Comparison of ENCODE assay signal across 8 mouse cellular contexts in the genomic region with DNA sequence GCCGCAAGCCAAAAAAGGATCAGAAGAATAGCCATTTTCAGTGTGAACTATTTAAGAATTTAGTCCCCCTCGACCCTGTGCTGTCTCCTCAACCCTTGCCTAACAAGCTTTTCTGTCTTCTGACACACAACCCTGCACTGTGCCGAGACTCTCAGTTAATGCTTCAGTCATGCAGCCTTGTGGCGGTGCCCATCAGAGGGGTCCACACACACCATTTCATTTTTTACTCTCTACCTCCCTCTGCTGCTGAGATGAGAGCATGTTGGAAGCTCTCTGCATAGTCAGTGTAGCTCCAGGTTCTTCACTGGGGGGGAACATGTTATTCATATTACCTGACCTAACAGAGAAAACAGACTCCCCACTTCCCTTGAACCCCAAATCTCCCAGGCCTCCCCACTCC. TPM values are rescaled to one million over a fixed set of nuclear protein-coding genes. Genes with fewer than 3 reads are reported as not detected.
A peak's percentile ranks its signal among the peaks of the same experiment; 100 is the strongest.
DNase-seq lines count a peak whose midpoint lies in the region; ATAC-seq and TF ChIP-seq lines count a peak whose summit lies in the region.

No protein-coding gene starts in this region.

- no peak overlapping the region for H3K4me2 ChIP-seq in forebrain, embryonic 11.5 days (ENCODE audit: low read depth, low read length, severe bottlenecking)
- H3K4me2 ChIP-seq in midbrain, embryonic 11.5 days: no peak overlapping the region
- H3K4me2 ChIP-seq in hindbrain, postnatal 0 days (ENCODE audit: low read depth, low read length): no peak overlapping the region
- no peak overlapping the region for H3K4me2 ChIP-seq in stomach, postnatal 0 days (replicated peaks; ENCODE audit: low read depth)

- no peak overlapping the region for H3K9ac ChIP-seq in forebrain, embryonic 11.5 days (ENCODE audit: low read length)
- H3K9ac ChIP-seq in midbrain, embryonic 11.5 days (ENCODE audit: low read length): no peak overlapping the region
- H3K9ac ChIP-seq in hindbrain, postnatal 0 days (replicated peaks; ENCODE audit: low read length): no peak overlapping the region
- H3K9ac ChIP-seq in stomach, postnatal 0 days (ENCODE audit: low read length): no peak overlapping the region

- H3K27ac ChIP-seq in forebrain, embryonic 11.5 days (ENCODE audit: low read depth, low read length): no peak overlapping the region
- H3K27ac ChIP-seq in forebrain, embryonic 10.5 days: no peak overlapping the region
- H3K27ac ChIP-seq in midbrain, embryonic 11.5 days (ENCODE audit: low read depth, low read length): no peak overlapping the region
- H3K27ac ChIP-seq in midbrain, embryonic 10.5 days (replicated peaks): no peak overlapping the region
- H3K27ac ChIP-seq in hindbrain, postnatal 0 days: no peak overlapping the region
- H3K27ac ChIP-seq in stomach, postnatal 0 days (replicated peaks): no peak overlapping the region

- peak; percentile 57 for DNase-seq in forebrain, embryonic 11.5 days (ENCODE audit: low spot score)
- DNase-seq in forebrain, embryonic 10.5 days (ENCODE audit: extremely low spot score, low spot score): no peak
- peak; percentile 85 for DNase-seq in midbrain, embryonic 11.5 days (ENCODE audit: low spot score, missing footprints)
- DNase-seq in midbrain, embryonic 10.5 days (ENCODE audit: low spot score): no peak
- DNase-seq in hindbrain, postnatal 0 days (ENCODE audit: low spot score): peak; percentile 74
- no peak for DNase-seq in stomach, postnatal 0 days (ENCODE audit: low spot score)
- DNase-seq in gastrocnemius, postnatal 10 days: no peak

- 58% methylated on average over 4 of the region's 4 CpGs for WGBS in forebrain, embryonic 11.5 days
- 63% methylated on average over 4 of the region's 4 CpGs for WGBS in forebrain, embryonic 10.5 days
- WGBS in midbrain, embryonic 11.5 days: 54% methylated on average over 4 of the region's 4 CpGs
- 70% methylated on average over 4 of the region's 4 CpGs for WGBS in midbrain, embryonic 10.5 days
- WGBS in hindbrain, postnatal 0 days: 43% methylated on average over 4 of the region's 4 CpGs
- WGBS in stomach, postnatal 0 days: 57% methylated on average over 4 of the region's 4 CpGs

- H3K4me3 ChIP-seq in forebrain, embryonic 11.5 days (ENCODE audit: low read depth, low read length): no peak overlapping the region
- H3K4me3 ChIP-seq in forebrain, embryonic 10.5 days: no peak overlapping the region
- no peak overlapping the region for H3K4me3 ChIP-seq in midbrain, embryonic 11.5 days (ENCODE audit: low read depth, low read length)
- H3K4me3 ChIP-seq in midbrain, embryonic 10.5 days: no peak overlapping the region
- no peak overlapping the region for H3K4me3 ChIP-seq in hindbrain, postnatal 0 days (ENCODE audit: low read length)
- H3K4me3 ChIP-seq in stomach, postnatal 0 days (ENCODE audit: low read depth, low read length): no peak overlapping the region

- H3K4me1 ChIP-seq in forebrain, embryonic 11.5 days (replicated peaks; ENCODE audit: control insufficient read depth, insufficient read depth, low read length): peaks cover 15% of the 10 kb centered on the region
- peaks cover 57% of the 10 kb centered on the region for H3K4me1 ChIP-seq in forebrain, embryonic 10.5 days
- peaks cover 36% of the 10 kb centered on the region for H3K4me1 ChIP-seq in midbrain, embryonic 11.5 days (ENCODE audit: control insufficient read depth, insufficient read depth, low read length)
- peaks cover 49% of the 10 kb centered on the region for H3K4me1 ChIP-seq in midbrain, embryonic 10.5 days
- H3K4me1 ChIP-seq in hindbrain, postnatal 0 days (ENCODE audit: insufficient read depth, low read length): peaks cover 25% of the 10 kb centered on the region
- no peaks in the 10 kb centered on the region for H3K4me1 ChIP-seq in stomach, postnatal 0 days (replicated peaks; ENCODE audit: control insufficient read depth, insufficient read depth)

- H3K27me3 ChIP-seq in forebrain, embryonic 11.5 days (ENCODE audit: control insufficient read depth, insufficient read depth, low read length): no peaks in the 10 kb centered on the region; the same call in 1 of the 2 replicates
- peaks cover 46% of the 10 kb centered on the region for H3K27me3 ChIP-seq in forebrain, embryonic 10.5 days (ENCODE audit: poor library complexity, severe bottlenecking)
- no peaks in the 10 kb centered on the region; the same call in 1 of the 2 replicates for H3K27me3 ChIP-seq in midbrain, embryonic 11.5 days (ENCODE audit: control insufficient read depth, insufficient read depth, low read length)
- H3K27me3 ChIP-seq in midbrain, embryonic 10.5 days (ENCODE audit: low read depth, poor library complexity, severe bottlenecking): peaks cover 23% of the 10 kb centered on the region
- no peaks in the 10 kb centered on the region for H3K27me3 ChIP-seq in hindbrain, postnatal 0 days (ENCODE audit: insufficient read depth, low read length)
- H3K27me3 ChIP-seq in stomach, postnatal 0 days (ENCODE audit: control insufficient read depth, insufficient read depth, low read length): no peaks in the 10 kb centered on the region

- no peaks in the 10 kb centered on the region for H3K36me3 ChIP-seq in forebrain, embryonic 11.5 days (ENCODE audit: control insufficient read depth, insufficient read depth, low read length)
- H3K36me3 ChIP-seq in forebrain, embryonic 10.5 days (replicated peaks): peaks cover 17% of the 10 kb centered on the region
- H3K36me3 ChIP-seq in midbrain, embryonic 11.5 days (ENCODE audit: control insufficient read depth, insufficient read depth, low read length): no peaks in the 10 kb centered on the region
- H3K36me3 ChIP-seq in midbrain, embryonic 10.5 days: peaks cover 22% of the 10 kb centered on the region
- H3K36me3 ChIP-seq in hindbrain, postnatal 0 days (ENCODE audit: insufficient read depth, low read length): no peaks in the 10 kb centered on the region
- H3K36me3 ChIP-seq in stomach, postnatal 0 days (ENCODE audit: control insufficient read depth, insufficient read depth, low read length): no peaks in the 10 kb centered on the region

- TF ChIP-seq EP300 in stomach, postnatal 0 days (optimal IDR thresholded peaks at IDR 0.05): no peak

- no peaks in the 10 kb centered on the region for H3K9me3 ChIP-seq in forebrain, embryonic 11.5 days (ENCODE audit: control insufficient read depth, low read length)
- no peaks in the 10 kb centered on the region for H3K9me3 ChIP-seq in forebrain, embryonic 10.5 days
- no peaks in the 10 kb centered on the region for H3K9me3 ChIP-seq in midbrain, embryonic 11.5 days (ENCODE audit: control insufficient read depth, low read length)
- H3K9me3 ChIP-seq in midbrain, embryonic 10.5 days (replicated peaks): no peaks in the 10 kb centered on the region
- H3K9me3 ChIP-seq in hindbrain, postnatal 0 days (ENCODE audit: low read length): no peaks in the 10 kb centered on the region
- H3K9me3 ChIP-seq in stomach, postnatal 0 days (ENCODE audit: control insufficient read depth, low read length): no peaks in the 10 kb centered on the region

- ATAC-seq in forebrain, embryonic 11.5 days (replicated peaks; ENCODE audit: low FRiP score): peak; percentile 40; the same call in 1 of the 2 replicates
- ATAC-seq in midbrain, embryonic 11.5 days (ENCODE audit: low FRiP score): peak; percentile 33; the same call in 1 of the 2 replicates
- ATAC-seq in hindbrain, postnatal 0 days: peak; percentile 69
- ATAC-seq in stomach, postnatal 0 days (ENCODE audit: low FRiP score, low TSS enrichment): no peak
- ATAC-seq in erythroblast, adult 5-6 weeks (replicated peaks; ENCODE audit: low FRiP score, poor library complexity, severe bottlenecking): no peak

- TF ChIP-seq CTCF in hindbrain, postnatal 0 days (IDR thresholded peaks at IDR 0.05; ENCODE audit: low read depth): peak; percentile 74
- TF ChIP-seq CTCF in stomach, postnatal 0 days (IDR thresholded peaks at IDR 0.05; ENCODE audit: low read depth): peak; percentile 70

RNA-seq across cellular contexts. Expression of gene Lrrc8c, which starts 27.8 kb away (rescaled TPM):
- 10.1 and 14.9 TPM in 2 replicates for polyA plus RNA-seq in forebrain, embryonic 11.5 days (2014; fragmentation: Nextera tagmentation; extraction: Ambion mirVana)
- 12.4 and 14.8 TPM in 2 replicates for polyA plus RNA-seq in forebrain, embryonic 10.5 days (2016; fragmentation: Nextera tagmentation; extraction: Ambion mirVana)
- 12.4 and 12.8 TPM in 2 replicates for polyA plus RNA-seq in midbrain, embryonic 11.5 days (2014; fragmentation: Nextera tagmentation; extraction: Ambion mirVana)
- 13.4 and 13.9 TPM in 2 replicates for polyA plus RNA-seq in midbrain, embryonic 10.5 days (2016; fragmentation: Nextera tagmentation; extraction: Ambion mirVana)
- total RNA-seq in hindbrain, postnatal 0 days (2014; rRNA removed): 11.0 and 11.6 TPM in 2 replicates
- 10.7 and 11.6 TPM in 2 replicates for polyA plus RNA-seq in hindbrain, postnatal 0 days (2015; fragmentation: Nextera tagmentation; extraction: Ambion mirVana)
- polyA plus RNA-seq in stomach, postnatal 0 days (2015; fragmentation: Nextera tagmentation; extraction: Ambion mirVana): 5.2 and 7.3 TPM in 2 replicates
- 16.7 and 24.6 TPM in 2 replicates for total RNA-seq in erythroblast, adult 5-6 weeks (2015; ENCODE audit: low replicate concordance)
- total RNA-seq in erythroblast, adult 5-6 weeks (2017; ENCODE audit: low replicate concordance): 5.9 and 9.4 TPM in 2 replicates
- 10 to 100 TPM; 14.4 to 14.6 TPM for total RNA-seq in gastrocnemius, postnatal 10 days (2021)

Comparison
In these comparisons a context has a peak if more than half of its experiments do, and no peak if none do; other contexts are left out.
1. DNase-seq: peak in forebrain, embryonic 11.5 days (single experiment), midbrain, embryonic 11.5 days (single experiment) and hindbrain, postnatal 0 days (single experiment); none in forebrain, embryonic 10.5 days (single experiment), midbrain, embryonic 10.5 days (single experiment), stomach, postnatal 0 days (single experiment) and gastrocnemius, postnatal 10 days (single experiment).
2. ATAC-seq: peak in forebrain, embryonic 11.5 days (single experiment), midbrain, embryonic 11.5 days (single experiment) and hindbrain, postnatal 0 days (single experiment); none in stomach, postnatal 0 days (single experiment) and erythroblast, adult 5-6 weeks (single experiment).